Mouse (Mus musculus) small intestine, adult 2 months (tissue): ENCODE measurements around the gene Tmem30b.

Experiments
- CTCF ChIP-seq: fragments of 200-500 bp; IDR thresholded peaks from 2 replicates; pipeline ENCODE4 v1.5.1; 2012; ENCODE audit warnings: low read depth, mild to moderate bottlenecking, control low read depth, inconsistent platforms, low read length, moderate library complexity, mixed read lengths; ENCODE audit not compliant: insufficient replicate concordance, insufficient read length; ENCODE audit errors: extremely low read depth
- POLR2A ChIP-seq: fragments of 200-500 bp; IDR thresholded peaks from 2 replicates; pipeline ENCODE4 v1.6.1; 2012; ENCODE audit warnings: low read depth, mild to moderate bottlenecking, control low read depth, inconsistent platforms, low read length, moderate library complexity

- TF ChIP-seq POLR2A (no peak), CTCF (no peak)
Observed at GRCm38 (mm10) chr12:73564795-73565619, 18.8 kb upstream of the Tmem30b start.
